Mouse (Mus musculus): ENCODE measurements around the gene Cdca8. TPM values are rescaled to one million over a fixed set of nuclear protein-coding genes. Genes with fewer than 3 reads are reported as not detected.

Gene Cdca8
- total RNA-seq, 2 experiments from 2014 or later = 2.2 to 2.6 TPM

GRCm38 (mm10) chr4:124957284-124957683, 18.2 kb upstream of the Cdca8 start:
- no peak for DNase-seq (ENCODE audit: extremely low spot score in 1 of 2, low spot score in 1 of 2)

DNA sequence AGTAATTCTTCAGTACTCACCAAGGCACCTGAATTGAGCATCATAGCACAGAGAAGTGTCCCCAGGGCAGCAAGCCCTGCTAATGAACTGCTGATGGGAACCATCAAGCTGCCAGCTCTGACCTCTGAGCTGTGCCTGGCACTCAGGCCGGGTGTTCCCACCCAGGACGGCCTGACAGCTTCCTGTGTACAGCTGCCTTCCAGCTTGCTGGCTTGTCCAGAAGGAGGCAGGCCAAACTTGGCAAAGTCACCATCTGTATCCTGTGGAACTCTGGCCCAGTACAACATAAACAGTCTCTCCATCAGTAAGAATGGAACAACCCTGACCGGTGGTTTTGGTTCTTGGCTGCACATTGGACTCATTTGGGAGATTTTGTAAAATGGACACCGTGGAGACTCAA, 14.4 kb upstream of the Cdca8 start:
- DNase-seq (ENCODE audit: extremely low spot score in 1 of 2, low spot score in 1 of 2) = no peak

GRCm38 (mm10) chr4:124951036-124951433, 11.9 kb upstream of the Cdca8 start:
- no peak for DNase-seq (ENCODE audit: extremely low spot score in 1 of 2, low spot score in 1 of 2)

DNA sequence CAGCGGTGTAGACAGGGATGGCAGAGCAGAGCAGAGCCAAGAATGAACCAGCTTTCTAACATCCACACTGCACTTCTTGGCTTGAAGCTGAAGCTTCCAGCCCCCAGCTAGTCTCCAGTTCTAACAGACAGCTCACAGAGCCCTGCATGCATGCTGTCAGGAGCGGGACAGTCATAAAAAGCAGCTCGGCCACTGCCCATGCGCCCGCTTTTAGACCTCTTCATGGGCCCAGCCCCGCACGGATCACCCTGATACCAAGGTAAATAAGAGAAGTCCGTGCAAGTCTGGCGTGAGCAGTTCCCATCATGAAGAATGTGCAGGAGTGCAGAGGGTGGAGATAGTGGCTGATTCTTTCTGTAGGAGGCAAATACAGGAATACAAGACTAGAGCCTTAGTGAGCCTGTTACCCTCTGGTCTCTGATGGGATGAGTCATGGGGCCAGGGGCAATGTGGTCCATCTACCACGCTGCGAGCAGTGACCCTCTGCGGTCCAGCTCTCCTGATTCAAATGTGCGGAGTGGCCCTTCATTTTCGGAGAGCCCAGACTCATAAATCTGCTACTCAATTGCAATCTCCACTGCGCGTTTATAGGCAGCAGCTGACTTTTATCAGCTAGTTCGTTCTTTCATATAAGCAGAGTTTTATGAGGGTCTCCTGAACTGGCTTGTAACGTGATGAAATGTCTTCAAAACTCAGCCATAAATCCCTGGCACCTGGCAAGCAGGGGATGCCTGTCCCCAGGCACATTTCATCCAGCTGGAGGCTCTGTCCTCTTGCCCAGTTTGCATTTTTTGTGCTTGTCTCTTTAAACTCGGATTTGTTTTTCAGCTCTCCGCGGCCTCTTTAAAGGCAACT, 11.3 kb upstream of the Cdca8 start:
- DNase-seq (ENCODE audit: extremely low spot score in 1 of 2, low spot score in 1 of 2) = no peak

GRCm38 (mm10) chr4:124949488-124949887, 10.4 kb upstream of the Cdca8 start:
- DNase-seq (ENCODE audit: extremely low spot score in 1 of 2, low spot score in 1 of 2) = no peak

DNA sequence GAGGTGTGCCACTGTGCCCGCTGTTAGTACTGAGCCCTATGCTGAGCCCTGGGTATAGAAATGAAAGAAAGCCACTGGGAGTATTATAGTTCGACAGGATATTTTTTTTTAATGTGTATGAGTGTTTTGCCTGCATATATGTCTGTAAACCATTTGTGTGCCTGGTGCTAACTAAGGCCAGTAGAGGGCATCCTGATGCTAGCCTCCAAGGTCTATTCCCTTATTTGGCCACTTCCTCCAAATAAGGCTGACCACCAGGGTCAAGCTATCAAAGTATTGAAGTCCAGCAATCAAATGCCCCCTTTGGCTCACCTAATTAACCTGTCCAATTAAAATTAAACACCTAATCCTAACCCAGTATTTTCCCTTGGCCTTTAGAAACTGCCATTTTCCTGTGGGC, 5.8 kb upstream of the Cdca8 start:
- no peak for DNase-seq (ENCODE audit: extremely low spot score in 1 of 2, low spot score in 1 of 2)

DNA sequence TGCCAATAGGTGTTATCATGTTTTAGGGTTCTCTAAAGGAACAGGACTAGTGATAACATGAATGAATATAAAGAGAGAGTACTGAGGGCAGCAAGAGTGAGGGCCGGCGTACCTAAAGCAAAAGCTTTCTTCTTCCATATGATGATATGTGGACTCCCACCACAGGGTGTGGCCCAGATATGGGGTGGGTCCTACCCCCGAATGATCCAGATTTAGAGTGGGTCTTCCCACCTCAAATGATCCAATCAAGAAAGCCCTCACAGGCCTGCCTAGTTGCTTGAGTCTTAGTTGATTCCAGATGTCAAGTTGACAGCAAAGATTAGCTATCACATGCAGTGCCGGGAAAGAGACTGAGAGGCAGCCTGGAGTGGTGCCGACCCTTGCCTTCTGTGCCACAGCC, 4.7 kb upstream of the Cdca8 start:
- DNase-seq (ENCODE audit: extremely low spot score in 1 of 2, low spot score in 1 of 2) = no peak

- DNase-seq (ENCODE audit: extremely low spot score in 1 of 2, low spot score in 1 of 2) = peak; percentile 88 to 98
These were observed 3.9 kb upstream of the Cdca8 start for GRCm38 (mm10) chr4:124943022-124943421.

DNA sequence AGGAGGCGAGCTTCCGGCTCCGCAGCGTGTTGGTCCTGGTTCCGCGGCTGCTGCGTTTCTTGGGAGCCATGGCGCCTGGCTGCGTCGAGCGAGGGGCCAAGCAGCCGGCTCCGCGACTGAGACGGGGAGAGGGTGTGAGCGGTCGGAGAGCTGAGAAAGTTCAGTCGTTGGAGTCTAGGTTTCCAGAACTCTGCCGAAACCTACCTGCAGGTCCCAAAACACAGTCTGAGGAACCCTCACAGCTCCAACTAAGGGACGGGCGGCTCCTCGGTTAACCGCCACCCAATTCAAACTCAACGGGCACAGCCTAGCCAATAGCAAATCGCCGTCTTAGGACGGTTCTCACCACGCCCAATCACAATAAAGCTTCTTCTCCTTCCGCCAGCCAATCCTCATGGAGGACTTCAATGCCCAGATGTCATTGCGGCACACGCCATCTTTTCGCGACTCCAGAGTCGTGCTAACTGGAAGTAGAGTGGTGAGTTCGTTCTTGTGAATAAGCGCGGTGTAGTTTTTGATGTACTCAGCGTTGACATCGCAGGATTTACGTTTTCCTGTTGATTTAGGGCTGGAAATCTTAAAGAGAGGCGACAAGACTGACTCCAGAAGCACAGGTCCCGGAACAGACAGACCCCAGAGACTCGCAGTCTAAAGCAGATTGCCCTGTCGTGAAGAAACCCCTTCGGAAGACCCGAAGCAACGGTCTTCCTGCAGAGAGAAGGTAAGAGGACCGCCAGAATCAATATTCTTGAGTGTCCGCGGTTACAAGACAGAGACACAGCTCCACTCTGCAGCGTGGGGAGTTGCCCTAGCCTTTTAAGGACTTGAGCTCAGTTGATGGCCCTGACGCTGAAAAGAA, 2.3 kb downstream of the Cdca8 start, which contains the start of gene 9930104L06Rik:
Gene 9930104L06Rik, plus strand, starts transcription at position 436 of the 859 bp plus-strand sequence.
- peak; percentile 81 to 89 for DNase-seq (ENCODE audit: extremely low spot score in 1 of 2, low spot score in 1 of 2)

GRCm38 (mm10) chr4:124928102-124928501, 11.0 kb downstream of the Cdca8 start:
- no peak for DNase-seq (ENCODE audit: extremely low spot score in 1 of 2, low spot score in 1 of 2)

DNA sequence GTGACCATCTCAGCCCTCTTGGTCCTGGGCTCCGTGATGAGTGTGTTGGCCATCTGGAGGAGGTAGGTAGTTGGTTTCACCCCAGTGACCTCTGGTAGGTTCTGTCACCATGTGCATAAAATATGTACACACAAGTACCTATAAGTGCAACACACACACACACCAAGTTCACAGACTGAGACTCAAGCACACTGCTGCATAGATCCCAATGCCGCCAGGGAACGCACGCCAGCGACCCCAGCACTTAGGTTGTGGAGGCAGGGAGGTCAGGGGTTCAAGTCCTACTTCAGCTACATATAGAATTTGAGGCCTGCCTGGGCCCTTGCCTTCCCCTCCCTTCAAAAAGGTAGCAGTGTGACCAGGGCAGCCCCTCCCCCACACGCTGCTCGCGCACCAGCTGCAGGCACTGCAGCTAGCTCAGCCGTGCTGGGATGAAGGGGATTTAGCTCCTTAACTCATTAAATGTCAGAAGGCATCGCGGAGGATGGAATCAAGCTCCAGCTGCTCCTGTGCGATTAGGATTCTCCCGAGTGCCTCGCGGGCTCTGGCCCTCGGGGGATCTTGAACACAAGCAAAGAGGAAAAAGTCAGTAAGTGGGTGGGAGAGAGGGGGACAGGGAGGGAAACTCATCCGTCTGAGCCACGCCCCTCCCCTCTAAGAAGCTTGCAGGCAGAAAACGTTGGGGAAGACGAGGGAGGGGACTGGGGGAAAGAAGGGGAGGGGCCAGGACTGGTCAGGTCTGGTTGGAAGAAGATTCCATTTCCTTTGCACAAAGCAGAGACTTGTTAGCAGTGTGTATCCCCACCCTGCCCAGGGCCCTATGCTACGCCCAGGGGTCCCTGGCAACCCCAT, 32.9 kb downstream of the Cdca8 start:
- peak in 1 of 2 experiments; percentile 33 for DNase-seq (ENCODE audit: extremely low spot score in 1 of 2, low spot score in 1 of 2)

- no peak for DNase-seq (ENCODE audit: extremely low spot score in 1 of 2, low spot score in 1 of 2)
These were observed 33.7 kb downstream of the Cdca8 start for GRCm38 (mm10) chr4:124905417-124905816.

DNA sequence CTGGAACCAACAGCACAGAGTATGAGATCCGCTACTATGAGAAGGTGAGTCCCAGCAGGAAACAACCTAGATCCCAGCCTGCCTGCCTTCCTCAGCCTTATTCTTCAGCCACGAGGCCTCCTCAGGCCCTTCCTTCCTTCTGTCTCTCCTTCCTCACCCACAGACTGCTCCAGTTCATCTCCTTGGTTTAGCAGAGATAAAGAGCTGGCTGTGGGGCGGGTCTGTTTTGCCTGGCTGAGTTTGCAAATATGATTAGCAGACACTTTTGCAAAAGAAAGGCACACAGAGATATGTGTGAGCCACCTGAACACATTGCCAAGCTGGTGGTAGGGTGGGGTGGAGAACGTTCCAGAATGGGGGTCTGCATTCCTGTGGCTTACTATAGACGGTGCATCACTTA, 39.2 kb downstream of the Cdca8 start:
- no peak for DNase-seq (ENCODE audit: extremely low spot score in 1 of 2, low spot score in 1 of 2)

- no peak for DNase-seq (ENCODE audit: extremely low spot score in 1 of 2, low spot score in 1 of 2)
These were observed 40.7 kb downstream of the Cdca8 start for GRCm38 (mm10) chr4:124898428-124898827.

DNA sequence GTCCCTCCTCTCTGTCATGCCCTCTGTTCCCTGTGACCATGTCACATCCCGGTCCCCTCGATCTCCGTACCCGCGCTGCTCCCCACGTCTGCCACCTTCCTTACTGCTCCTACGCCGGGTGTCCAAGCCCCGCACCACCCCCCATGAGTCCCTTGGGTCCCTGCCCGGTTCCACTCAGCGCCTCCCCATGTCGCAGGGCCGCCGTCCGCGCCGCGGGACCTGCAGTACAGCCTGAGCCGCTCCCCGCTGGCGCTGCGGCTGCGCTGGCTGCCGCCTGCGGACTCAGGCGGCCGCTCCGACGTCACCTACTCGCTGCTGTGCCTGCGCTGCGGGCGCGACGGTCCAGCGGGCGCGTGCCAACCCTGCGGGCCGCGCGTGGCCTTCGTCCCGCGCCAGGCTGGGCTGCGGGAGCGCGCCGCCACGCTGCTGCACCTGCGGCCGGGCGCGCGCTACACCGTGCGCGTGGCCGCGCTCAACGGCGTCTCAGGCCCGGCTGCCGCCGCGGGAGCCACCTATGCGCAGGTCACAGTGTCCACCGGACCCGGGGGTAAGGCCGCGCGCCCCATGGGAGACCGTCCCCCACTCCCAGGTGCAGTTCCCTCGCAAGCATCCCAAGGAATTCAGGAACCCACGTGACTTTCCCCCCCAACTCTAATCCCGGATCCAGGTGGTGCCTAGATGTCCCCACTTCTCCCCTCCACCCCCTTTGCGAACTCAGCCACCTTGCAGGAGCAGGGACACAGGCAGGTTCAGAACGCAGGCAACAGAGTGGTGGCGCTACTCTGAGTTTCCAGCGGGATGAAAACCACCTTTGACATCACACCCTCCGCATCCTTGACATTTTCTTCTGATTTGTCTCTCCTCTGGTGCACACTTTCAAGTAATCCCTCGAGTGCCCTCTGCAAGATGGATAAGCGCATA, 44.3 kb downstream of the Cdca8 start:
- DNase-seq (ENCODE audit: extremely low spot score in 1 of 2, low spot score in 1 of 2) = peak; percentile 21 to 40

DNA sequence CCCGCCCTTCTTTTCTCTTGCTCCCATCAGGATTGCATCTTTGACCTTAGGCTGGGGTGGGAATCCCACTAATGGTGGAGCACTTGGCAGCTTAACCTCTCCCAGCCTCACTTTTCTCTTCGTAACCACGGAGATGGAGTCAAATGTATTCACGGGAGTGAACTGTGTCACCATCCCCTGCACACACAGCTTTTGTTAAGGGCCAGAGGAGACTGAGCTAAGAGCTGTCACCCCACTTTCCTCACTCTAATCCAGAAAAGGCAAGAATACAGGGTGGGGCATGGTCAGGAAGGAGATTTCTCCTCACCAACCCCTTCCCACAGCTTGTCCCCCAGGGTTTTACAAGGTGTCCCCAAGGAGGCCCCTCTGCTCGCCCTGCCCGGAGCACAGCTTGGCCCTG, 45.3 kb downstream of the Cdca8 start:
- no peak for DNase-seq (ENCODE audit: extremely low spot score in 1 of 2, low spot score in 1 of 2)

- no peak for DNase-seq (ENCODE audit: extremely low spot score in 1 of 2, low spot score in 1 of 2)
These were observed 48.3 kb downstream of the Cdca8 start for GRCm38 (mm10) chr4:124890831-124891230.

- DNase-seq (ENCODE audit: extremely low spot score in 1 of 2, low spot score in 1 of 2) = no peak
These were observed 49.2 kb downstream of the Cdca8 start for GRCm38 (mm10) chr4:124889935-124890334.

DNA sequence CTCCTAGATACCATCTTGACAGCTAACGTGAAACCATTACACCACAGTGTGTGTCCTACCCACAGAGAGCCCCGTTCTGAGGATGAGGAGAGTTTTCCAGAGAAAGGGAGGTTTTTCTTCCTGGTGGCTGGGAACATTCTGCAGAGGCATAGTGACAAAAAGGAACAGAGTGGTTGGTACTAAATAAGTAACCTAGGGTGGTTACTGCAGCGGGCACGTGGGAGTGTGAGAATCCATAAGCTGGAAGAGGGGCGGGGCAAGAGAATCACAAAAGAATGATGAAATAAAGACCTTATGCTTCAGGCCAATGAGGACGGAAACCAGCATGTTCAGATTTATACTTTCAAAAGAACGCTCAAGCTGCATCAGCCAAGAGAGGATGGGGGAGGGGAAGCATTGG, 50.4 kb downstream of the Cdca8 start:
- DNase-seq (ENCODE audit: extremely low spot score in 1 of 2, low spot score in 1 of 2) = no peak
